Mouse (Mus musculus) neural tube, embryonic 14.5 days (tissue): ENCODE measurements at regions not wholly inside any gene's neighbourhood (a gene's known extent, or its start where the extent isn't known, plus 50 kb on each side); places are given as distances from the start of the nearest gene placed in this dataset.

Experiments used
- ATAC-seq: fragments of 200-750 bp; cut with Nextera tagmentation; 2 replicates; pipeline ENCODE4 v1.8.0; 2017; ENCODE audit warnings: low read depth, mild to moderate bottlenecking, moderate TSS enrichment, moderate library complexity
- H3K27ac ChIP-seq: fragments of 300-500 bp; sonication (generic); 2 replicates; pipeline ENCODE4 v1.5.1; 2014; ENCODE audit warnings: low read depth, mild to moderate bottlenecking, control low read depth, low read length, moderate library complexity, mixed read lengths
- H3K27me3 ChIP-seq: fragments of 300-500 bp; sonication (generic); 2 replicates; pipeline ENCODE4 v1.6.1; 2014; ENCODE audit warnings: low read length; ENCODE audit not compliant: control insufficient read depth, insufficient read depth
- H3K36me3 ChIP-seq: fragments of 300-500 bp; sonication (generic); 2 replicates; pipeline ENCODE4 v1.6.1; 2014; ENCODE audit warnings: low read length, mixed read lengths; ENCODE audit not compliant: control insufficient read depth, insufficient read depth
- H3K4me1 ChIP-seq: fragments of 300-500 bp; sonication (generic); 2 replicates; pipeline ENCODE4 v1.6.1; 2014; ENCODE audit warnings: low read length; ENCODE audit not compliant: control insufficient read depth, insufficient read depth
- H3K4me2 ChIP-seq: fragments of 300-500 bp; sonication (generic); 2 replicates; pipeline ENCODE4 v1.6.1; 2014; ENCODE audit warnings: mild to moderate bottlenecking, low read depth, low read length, control low read depth
- H3K4me3 ChIP-seq: fragments of 300-500 bp; sonication (generic); 2 replicates; pipeline ENCODE4 v1.5.1; 2014; ENCODE audit warnings: low read depth, low read length, control low read depth, mixed read lengths
- H3K9ac ChIP-seq: fragments of 300-500 bp; sonication (generic); replicated peaks from 2 replicates; pipeline ENCODE4 v1.6.1; 2014; ENCODE audit warnings: low read depth, mild to moderate bottlenecking, control low read depth, low read length, mixed read lengths
- H3K9me3 ChIP-seq: fragments of 300-500 bp; sonication (generic); 2 replicates; pipeline ENCODE4 v1.6.1; 2016; ENCODE audit warnings: low read length; ENCODE audit not compliant: control insufficient read depth
- WGBS: fragments of 180-500 bp; shearing (Covaris S2); extraction: QIAGEN DNeasy Blood & Tissue Kit; methylation state at CpG from one replicate; pipeline ENCODE4 v1.1.7; 2014; 5-methylcytosine and 5-hydroxymethylcytosine counted together

DNA sequence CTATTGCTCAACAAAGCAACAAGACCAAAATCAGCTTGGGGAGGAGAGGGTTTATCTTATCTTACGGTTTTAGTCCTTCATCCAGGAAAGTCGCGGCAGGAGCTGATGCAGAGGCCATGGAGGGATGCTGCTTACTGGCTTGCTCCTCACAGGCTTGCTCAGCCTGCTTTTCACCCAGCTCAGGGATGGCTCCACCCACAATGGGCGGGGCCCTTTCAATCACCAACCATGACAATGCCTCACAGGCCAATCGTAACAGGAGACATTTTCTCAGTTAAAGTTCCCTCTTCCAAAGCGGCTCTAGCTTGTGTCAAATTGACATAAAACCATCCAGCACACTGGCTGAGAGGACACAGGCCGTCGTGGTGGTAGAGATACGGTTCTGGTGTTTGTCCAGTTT, 105.7 kb upstream of the Mrps10 start:
- no peaks in the 10 kb centered on the region for H3K36me3 ChIP-seq
- WGBS, result 94% methylated on average over 9 of the region's 9 CpGs
- H3K27ac ChIP-seq, result no peak overlapping the region
- H3K9ac ChIP-seq, result no peak overlapping the region
- no peaks in the 10 kb centered on the region for H3K4me1 ChIP-seq
- H3K4me2 ChIP-seq, result no peak overlapping the region
- no peaks in the 10 kb centered on the region for H3K27me3 ChIP-seq
- H3K4me3 ChIP-seq, result no peak overlapping the region
- no peaks in the 10 kb centered on the region for H3K9me3 ChIP-seq
- ATAC-seq, result no peak

DNA sequence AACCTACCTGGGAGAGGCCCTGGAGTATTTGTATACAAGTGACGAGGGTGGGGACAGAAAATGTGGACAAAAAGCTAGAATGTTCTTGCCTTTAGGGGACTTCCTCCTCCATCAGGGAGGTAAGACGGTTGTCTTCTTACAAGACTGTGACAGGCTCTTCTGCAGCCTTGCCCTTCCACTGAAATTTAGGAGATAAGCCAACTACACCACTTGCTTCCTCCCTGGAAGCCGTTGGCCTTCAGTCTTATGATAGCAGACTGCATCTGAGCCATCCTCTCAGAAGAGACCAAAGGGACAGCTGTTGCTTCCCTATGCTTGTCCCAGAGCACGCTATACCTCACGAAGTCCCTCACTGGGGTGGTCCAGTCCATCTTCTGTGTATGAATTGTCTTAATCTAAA, 106.5 kb upstream of the Mrps10 start:
- no peak overlapping the region for H3K27ac ChIP-seq
- no peak overlapping the region for H3K9ac ChIP-seq
- H3K27me3 ChIP-seq, result no peaks in the 10 kb centered on the region
- no peaks in the 10 kb centered on the region for H3K36me3 ChIP-seq
- H3K4me1 ChIP-seq, result no peaks in the 10 kb centered on the region
- WGBS, result 94% methylated on average over 5 of the region's 5 CpGs
- no peak overlapping the region for H3K4me2 ChIP-seq
- no peak for ATAC-seq
- H3K4me3 ChIP-seq, result no peak overlapping the region
- no peaks in the 10 kb centered on the region for H3K9me3 ChIP-seq

- H3K9me3 ChIP-seq, result no peaks in the 10 kb centered on the region
- H3K4me3 ChIP-seq, result no peak overlapping the region
- no peak overlapping the region for H3K27ac ChIP-seq
- H3K36me3 ChIP-seq, result no peaks in the 10 kb centered on the region
- H3K4me2 ChIP-seq, result no peak overlapping the region
- no peaks in the 10 kb centered on the region for H3K4me1 ChIP-seq
- H3K27me3 ChIP-seq, result no peaks in the 10 kb centered on the region
- ATAC-seq, result no peak
- no peak overlapping the region for H3K9ac ChIP-seq
- WGBS, result 89% methylated on average over 4 of the region's 4 CpGs
These were observed 107.7 kb upstream of the Mrps10 start for GRCm38 (mm10) chr17:47260976-47261375.

DNA sequence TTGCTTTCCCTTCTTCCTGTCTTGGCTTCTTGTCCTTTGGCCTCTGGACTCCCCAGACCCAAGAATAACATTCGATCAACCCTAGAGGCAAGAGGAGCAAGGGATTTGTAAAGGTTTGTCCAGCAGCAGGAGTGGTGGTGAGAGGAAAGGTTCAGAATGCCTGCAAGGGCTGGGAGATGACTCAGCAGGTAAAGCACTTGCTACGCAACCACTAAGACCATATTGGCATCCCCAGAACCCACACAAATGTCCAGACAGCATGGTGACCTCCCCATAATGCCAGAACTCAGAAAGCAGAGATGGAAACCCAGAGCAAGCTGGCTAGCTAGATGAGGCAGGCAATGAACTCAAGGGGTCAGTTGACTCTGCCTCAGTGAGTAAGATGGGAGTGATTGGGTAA, 110.4 kb upstream of the Mrps10 start:
- no peak overlapping the region for H3K4me2 ChIP-seq
- ATAC-seq, result no peak
- no peaks in the 10 kb centered on the region for H3K27me3 ChIP-seq
- no peak overlapping the region for H3K27ac ChIP-seq
- H3K9me3 ChIP-seq, result no peaks in the 10 kb centered on the region
- H3K9ac ChIP-seq, result no peak overlapping the region
- H3K36me3 ChIP-seq, result no peaks in the 10 kb centered on the region
- WGBS, result 100% methylated on average over 2 of the region's 2 CpGs
- no peak overlapping the region for H3K4me3 ChIP-seq
- H3K4me1 ChIP-seq, result no peaks in the 10 kb centered on the region

GRCm38 (mm10) chr17:47255209-47255608, 113.5 kb upstream of the Mrps10 start:
- no peak overlapping the region for H3K4me3 ChIP-seq
- H3K36me3 ChIP-seq, result no peaks in the 10 kb centered on the region
- no peak overlapping the region for H3K27ac ChIP-seq
- WGBS, result 95% methylated on average over 8 of the region's 8 CpGs
- no peak overlapping the region for H3K9ac ChIP-seq
- H3K4me1 ChIP-seq, result 0 out of 2 replicates have a peak, but pooled peaks cover under 1% of the 10 kb centered on the region
- no peaks in the 10 kb centered on the region for H3K9me3 ChIP-seq
- H3K27me3 ChIP-seq, result no peaks in the 10 kb centered on the region
- no peak overlapping the region for H3K4me2 ChIP-seq
- ATAC-seq, result no peak

GRCm38 (mm10) chr17:47254026-47254425, 114.7 kb upstream of the Mrps10 start:
- Histone ChIP-seq H3K9ac (no peak overlapping the region), H3K36me3 (no peaks in the 10 kb centered on the region), H3K27ac (no peak overlapping the region), H3K4me2 (no peak overlapping the region), H3K4me3 (no peak overlapping the region), H3K9me3 (no peaks in the 10 kb centered on the region), H3K4me1 (0 out of 2 replicates have a peak, but pooled peaks cover 6% of the 10 kb centered on the region), H3K27me3 (no peaks in the 10 kb centered on the region)
- ATAC-seq, result peak; percentile 74; the same call in 1 of the 2 replicates
- WGBS, result 66% methylated on average over 11 of the region's 11 CpGs

- Histone ChIP-seq H3K9me3 (no peaks in the 10 kb centered on the region), H3K4me3 (no peak overlapping the region), H3K27me3 (no peaks in the 10 kb centered on the region), H3K27ac (no peak overlapping the region), H3K9ac (no peak overlapping the region), H3K4me1 (0 out of 2 replicates have a peak, but pooled peaks cover 6% of the 10 kb centered on the region), H3K36me3 (no peaks in the 10 kb centered on the region), H3K4me2 (no peak overlapping the region)
- ATAC-seq, result no peak
- 75% methylated on average over 4 of the region's 4 CpGs for WGBS
These were observed 118.7 kb upstream of the Mrps10 start for GRCm38 (mm10) chr17:47250001-47250400.

GRCm38 (mm10) chr17:47249176-47249575, 119.5 kb upstream of the Mrps10 start:
- Histone ChIP-seq H3K9ac (no peak overlapping the region), H3K4me3 (no peak overlapping the region), H3K27ac (no peak overlapping the region), H3K4me2 (no peak overlapping the region), H3K9me3 (no peaks in the 10 kb centered on the region), H3K27me3 (no peaks in the 10 kb centered on the region), H3K36me3 (no peaks in the 10 kb centered on the region), H3K4me1 (0 out of 2 replicates have a peak, but pooled peaks cover 6% of the 10 kb centered on the region)
- WGBS, result 88% methylated on average over 9 of the region's 9 CpGs
- ATAC-seq, result no peak

DNA sequence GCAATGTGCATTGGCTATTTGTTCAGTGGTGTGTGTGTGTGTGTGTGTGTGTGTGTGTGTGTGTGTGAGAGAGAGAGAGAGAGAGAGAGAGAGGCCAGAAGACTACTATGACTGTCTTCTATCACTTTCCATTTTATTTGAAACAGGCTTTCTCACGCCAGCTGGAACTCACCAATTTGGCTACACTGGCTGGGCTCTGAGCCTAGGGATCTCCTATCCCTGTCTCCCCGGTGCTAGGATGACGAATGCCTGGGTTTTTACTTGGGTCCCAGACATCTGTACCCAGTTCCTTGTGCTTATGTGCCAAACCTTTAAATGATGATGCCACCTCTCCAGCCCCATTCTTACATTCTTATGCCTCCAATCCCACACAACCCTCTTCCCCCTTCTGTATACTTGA, 120.6 kb upstream of the Mrps10 start:
- H3K27ac ChIP-seq, result no peak overlapping the region
- H3K36me3 ChIP-seq, result no peaks in the 10 kb centered on the region
- no peak for ATAC-seq
- H3K9ac ChIP-seq, result no peak overlapping the region
- 78% methylated on average over 3 of the region's 3 CpGs for WGBS
- 0 out of 2 replicates have a peak, but pooled peaks cover 6% of the 10 kb centered on the region for H3K4me1 ChIP-seq
- H3K27me3 ChIP-seq, result no peaks in the 10 kb centered on the region
- no peaks in the 10 kb centered on the region for H3K9me3 ChIP-seq
- H3K4me3 ChIP-seq, result no peak overlapping the region
- no peak overlapping the region for H3K4me2 ChIP-seq
